Mouse (Mus musculus) CH12.LX (cell line): ENCODE results near the gene Opcml. TPM values are rescaled to one million over a fixed set of nuclear protein-coding genes. Genes with fewer than 3 reads are reported as not detected.

Experiments used
- DNase-seq: peaks from one replicate; pipeline ENCODE4 v3.0.0-alpha.2; 2013; ENCODE audit errors: extremely low read depth
- H3K27ac ChIP-seq: 2 replicates; pipeline ENCODE4 v1.5.1; 2012; ENCODE audit warnings: low read depth, mild to moderate bottlenecking, control low read depth, moderate library complexity; ENCODE audit not compliant: insufficient read depth
- H3K27me3 ChIP-seq: replicated peaks from 2 replicates; pipeline ENCODE3; 2012; ENCODE audit warnings: inconsistent platforms
- H3K36me3 ChIP-seq, 2 experiments: replicated peaks in 1 of 2; 2 replicates each; pipeline versions ENCODE3 to v1.6.1; 2012; ENCODE audit warnings: inconsistent platforms in 1 of 2, low read length in 1 of 2, mild to moderate bottlenecking in 1 of 2, mixed read lengths in 1 of 2, moderate library complexity in 1 of 2; ENCODE audit not compliant: control insufficient read depth in 1 of 2, insufficient read depth in 1 of 2
- H3K4me1 ChIP-seq, 2 experiments: 2 replicates each; pipeline ENCODE4 v1.6.1; 2012; ENCODE audit warnings: inconsistent platforms in 1 of 2, moderate library complexity in 1 of 2; ENCODE audit not compliant: insufficient read depth in 2 of 2, control insufficient read depth in 1 of 2
- H3K4me2 ChIP-seq: 2 replicates; pipeline ENCODE4 v1.6.1; 2012; ENCODE audit warnings: low read depth, mild to moderate bottlenecking, control low read depth; ENCODE audit not compliant: poor library complexity, insufficient read depth, severe bottlenecking
- H3K4me3 ChIP-seq, 3 experiments: fragments of 150-350 bp in 1 of 3; sonication (generic) in 1 of 3; replicated peaks in 1 of 3; 2 replicates each; pipeline versions ENCODE3 to v1.5.1; 2011 to 2012; ENCODE audit warnings: low read depth in 2 of 3, low read length in 2 of 3, mild to moderate bottlenecking in 2 of 3, moderate library complexity in 2 of 3, control low read depth in 1 of 3, improper control_type of control experiment in 1 of 3, inconsistent platforms in 1 of 3, mixed read lengths in 1 of 3; ENCODE audit not compliant: poor library complexity in 1 of 3
- H3K79me2 ChIP-seq: replicated peaks from 2 replicates; pipeline ENCODE4 v1.6.1; 2012; ENCODE audit warnings: mild to moderate bottlenecking, moderate library complexity; ENCODE audit not compliant: control insufficient read depth, poor library complexity, insufficient read depth, severe bottlenecking; ENCODE audit errors: extremely low read depth
- H3K9ac ChIP-seq: 2 replicates; pipeline ENCODE4 v1.6.1; 2012; ENCODE audit warnings: low read depth, mild to moderate bottlenecking, control low read depth, moderate library complexity; ENCODE audit not compliant: insufficient read depth
- H3K9me3 ChIP-seq: replicated peaks from 2 replicates; pipeline ENCODE3; 2012; ENCODE audit warnings: low read length, inconsistent platforms, mixed read lengths
- BHLHE40 ChIP-seq: IDR thresholded peaks from 2 replicates; pipeline ENCODE4 v1.6.1; 2011; ENCODE audit warnings: mild to moderate bottlenecking, low read depth, low read length, improper control_type of control experiment
- CTCF ChIP-seq, 2 experiments: IDR thresholded peaks in 1 of 2; conservative IDR thresholded peaks in 1 of 2; 2 replicates each; pipeline ENCODE4 v1.5.1; 2011 to 2012; ENCODE audit warnings: low read depth in 2 of 2, low read length in 2 of 2, improper control_type of control experiment in 1 of 2, inconsistent platforms in 1 of 2, mild to moderate bottlenecking in 1 of 2, moderate library complexity in 1 of 2
- ELF1 ChIP-seq: IDR thresholded peaks from 2 replicates; pipeline ENCODE4 v1.6.1; 2014; ENCODE audit warnings: low read depth, mild to moderate bottlenecking, inconsistent platforms, low read length, improper control_type of control experiment
- EP300 ChIP-seq: IDR thresholded peaks from 2 replicates; pipeline ENCODE4 v1.6.1; 2011; ENCODE audit warnings: low read length, improper control_type of control experiment
- JUN ChIP-seq: IDR thresholded peaks from 2 replicates; pipeline ENCODE4 v1.6.1; 2011; ENCODE audit warnings: low read depth, mild to moderate bottlenecking, low read length, improper control_type of control experiment, moderate library complexity; ENCODE audit not compliant: insufficient read depth
- JUND ChIP-seq: conservative IDR thresholded peaks from 2 replicates; pipeline ENCODE4 v1.6.1; 2011; ENCODE audit warnings: low read depth, low read length, improper control_type of control experiment
- MAX ChIP-seq: IDR thresholded peaks from 2 replicates; pipeline ENCODE4 v1.6.1; 2011; ENCODE audit warnings: low read length, improper control_type of control experiment
- MAZ ChIP-seq: IDR thresholded peaks from 2 replicates; pipeline ENCODE4 v1.6.1; 2012; ENCODE audit warnings: low read depth, mild to moderate bottlenecking, inconsistent platforms, low read length, improper control_type of control experiment, moderate library complexity
- MEF2A ChIP-seq: IDR thresholded peaks from 2 replicates; pipeline ENCODE4 v1.6.1; 2014; ENCODE audit warnings: low read depth, mild to moderate bottlenecking, inconsistent platforms, low read length, improper control_type of control experiment, borderline replicate concordance
- MYC ChIP-seq: IDR thresholded peaks from 2 replicates; pipeline ENCODE4 v1.6.1; 2011; ENCODE audit warnings: low read depth, mild to moderate bottlenecking, improper control_type of control experiment, low read length
- NELFE ChIP-seq: IDR thresholded peaks from 2 replicates; pipeline ENCODE4 v1.6.1; 2011; ENCODE audit warnings: low read depth, low read length, improper control_type of control experiment
- PAX5 ChIP-seq: IDR thresholded peaks from 2 replicates; pipeline ENCODE4 v1.6.1; 2012; ENCODE audit warnings: low read length, inconsistent platforms, mixed read lengths
- POLR2A ChIP-seq: IDR thresholded peaks from 2 replicates; pipeline ENCODE4 v1.6.1; 2011; ENCODE audit warnings: low read depth, mild to moderate bottlenecking, improper control_type of control experiment, low read length
- RAD21 ChIP-seq: IDR thresholded peaks from 2 replicates; pipeline ENCODE4 v1.6.1; 2011; ENCODE audit warnings: low read depth, mild to moderate bottlenecking, low read length, improper control_type of control experiment, moderate library complexity
- SIN3A ChIP-seq: IDR thresholded peaks from 2 replicates; pipeline ENCODE4 v1.6.1; 2012; ENCODE audit warnings: low read length, improper control_type of control experiment, inconsistent platforms
- TCF12 ChIP-seq: IDR thresholded peaks from 2 replicates; pipeline ENCODE4 v1.6.1; 2014; ENCODE audit warnings: low read depth, mild to moderate bottlenecking, inconsistent platforms, low read length, improper control_type of control experiment
- UBTF ChIP-seq: IDR thresholded peaks from 2 replicates; pipeline ENCODE4 v1.6.1; 2012; ENCODE audit warnings: low read depth, mild to moderate bottlenecking, inconsistent platforms, low read length, improper control_type of control experiment, moderate library complexity
- USF1 ChIP-seq: IDR thresholded peaks from 2 replicates; pipeline ENCODE4 v1.6.1; 2014; ENCODE audit warnings: low read depth, mild to moderate bottlenecking, inconsistent platforms, low read length, improper control_type of control experiment
- USF2 ChIP-seq: conservative IDR thresholded peaks from 2 replicates; pipeline ENCODE4 v1.6.1; 2011; ENCODE audit warnings: low read depth, low read length, improper control_type of control experiment
- ZC3H11A ChIP-seq: IDR thresholded peaks from 2 replicates; pipeline ENCODE4 v1.6.1; 2012; ENCODE audit warnings: low read depth, mild to moderate bottlenecking, inconsistent platforms, low read length, improper control_type of control experiment
- ZMIZ1 ChIP-seq: IDR thresholded peaks from 2 replicates; pipeline ENCODE4 v1.6.1; 2012; ENCODE audit warnings: low read depth, mild to moderate bottlenecking, inconsistent platforms, low read length, improper control_type of control experiment
- dilution Hi-C: fragments of 300-500 bp; cut with MboI; formaldehyde crosslinking; loops from 2 replicates; pipeline ENCODE4 v1.14.3; 2020; ENCODE audit warnings: low sequenced_read_pairs; ENCODE audit not compliant: extremely low pct_unique_long_range_greater_than_20kb, extremely low pct_ligation_motif_present
- in situ Hi-C: fragments of 300-500 bp; cut with MboI; formaldehyde crosslinking; loops from 3 replicates; pipeline ENCODE4 v1.14.3; 2019; ENCODE audit warnings: low sequenced_read_pairs, low pct_ligation_motif_present, low pct_unique_long_range_greater_than_20kb, mixed read lengths
- polyA plus RNA-seq: library from polyadenylated mRNA; unstranded; fragments of >175 nt; gene quantifications from 2 replicates; pipeline ENCODE4 v1.2.1, GENCODE M21; 2012; ENCODE audit warnings: low read depth; ENCODE audit not compliant: insufficient read length
- total RNA-seq, 2 experiments: library from RNA; depleted of rRNA; stranded (reverse); fragments of 300-350 nt in 1 of 2; fragments of >200 nt in 1 of 2; gene quantifications; 2 replicates each; pipeline ENCODE4 v1.2.3; 2012 to 2014

Opcml gene
- total and polyA plus RNA-seq, 3 experiments = 0.34 to 0.60 TPM; not detected in 1

- no peaks in the 10 kb centered on the region for H3K4me1 ChIP-seq
- peaks cover 18% of the 10 kb centered on the region for H3K9me3 ChIP-seq
- TF ChIP-seq ELF1 (no peak), UBTF (no peak), RAD21 (no peak), MAZ (no peak), MAX (no peak), ZMIZ1 (no peak), MEF2A (no peak), NELFE (no peak), USF1 (no peak), ZC3H11A (no peak), EP300 (no peak), USF2 (no peak), TCF12 (no peak), SIN3A (no peak), PAX5 (no peak), CTCF (conservative IDR thresholded peaks at IDR 0.05 in 1 of 2, IDR thresholded peaks at IDR 0.05 in 1 of 2; ENCODE audit: low read depth in 2 of 2, low read length in 2 of 2) (no peak), JUN (no peak), POLR2A (no peak), BHLHE40 (no peak), JUND (no peak)
- dilution Hi-C loops (no loop called here), in situ Hi-C loops (loop anchor here (25.0 kb wide), 1 partner anchor 778 kb away; no protein-coding TSS in a partner anchor)
- H3K4me3 ChIP-seq = no peak overlapping the region
- H3K4me2 ChIP-seq = no peak overlapping the region
- H3K36me3 ChIP-seq = no peaks in the 10 kb centered on the region
- H3K27ac ChIP-seq = no peak overlapping the region
- no peak for DNase-seq
- H3K9ac ChIP-seq = no peak overlapping the region
- no peaks in the 10 kb centered on the region for H3K27me3 ChIP-seq
- H3K79me2 ChIP-seq = no peaks in the 10 kb centered on the region
Measured at GRCm38 (mm10) chr9:28190751-28191150, 400.2 kb downstream of the Opcml start.

GRCm38 (mm10) chr9:28196550-28196949 is 406.0 kb downstream of the Opcml start:
- H3K9ac ChIP-seq = no peak overlapping the region
- dilution Hi-C loops (no loop called here), in situ Hi-C loops (loop anchor here (25.0 kb wide), 1 partner anchor 784 kb away; no protein-coding TSS in a partner anchor)
- no peaks in the 10 kb centered on the region for H3K27me3 ChIP-seq
- H3K27ac ChIP-seq = no peak overlapping the region
- H3K4me3 ChIP-seq = no peak overlapping the region
- H3K79me2 ChIP-seq = no peaks in the 10 kb centered on the region
- H3K36me3 ChIP-seq = no peaks in the 10 kb centered on the region
- H3K9me3 ChIP-seq = peaks cover 25% of the 10 kb centered on the region
- no peaks in the 10 kb centered on the region for H3K4me1 ChIP-seq
- no peak for DNase-seq
- H3K4me2 ChIP-seq = no peak overlapping the region
- no peak for TF ChIP-seq PAX5
- no peak for TF ChIP-seq JUN
- TF ChIP-seq MYC = no peak
- no peak for TF ChIP-seq USF1
- TF ChIP-seq, all 38 proteins: peak for 0
